ENCODE assay signal across 22 mouse cellular contexts in genomic region chr12:71847617-71848016, GRCm38 (mm10).
"Had no signal": no experiment of that assay in that cellular context is flagged by ENCODE, and none has a peak within 500 bp of the region (broad histone marks: within the 10 kb centered on the region; RNA-seq: fewer than 3 reads in every experiment).

No protein-coding gene starts in this region.

- H3K9ac ChIP-seq: limb, embryonic 13.5 days; liver, embryonic 12.5 days; liver, embryonic 15.5 days; lung, embryonic 15.5 days; midbrain, embryonic 13.5 days; neural tube, embryonic 13.5 days; stomach, embryonic 15.5 days had no signal

- H3K4me2 ChIP-seq: limb, embryonic 13.5 days; liver, embryonic 12.5 days; liver, embryonic 15.5 days; lung, embryonic 15.5 days; midbrain, embryonic 13.5 days; neural tube, embryonic 13.5 days; stomach, embryonic 15.5 days had no signal

- H3K27ac ChIP-seq: kidney, postnatal 0 days; limb, embryonic 10.5 days; limb, embryonic 13.5 days; liver, embryonic 12.5 days; liver, embryonic 15.5 days; lung, embryonic 15.5 days; midbrain, embryonic 10.5 days; midbrain, embryonic 13.5 days; neural tube, embryonic 13.5 days; stomach, embryonic 15.5 days had no signal

- H3K4me3 ChIP-seq: limb, embryonic 10.5 days; limb, embryonic 13.5 days; liver, embryonic 12.5 days; liver, embryonic 15.5 days; lung, embryonic 15.5 days; midbrain, embryonic 10.5 days; midbrain, embryonic 13.5 days; myocyte; neural tube, embryonic 13.5 days; stomach, embryonic 15.5 days had no signal

- ATAC-seq: liver, embryonic 12.5 days; midbrain, embryonic 13.5 days; midbrain, embryonic 16.5 days had no signal

- H3K36me3 ChIP-seq: limb, embryonic 10.5 days; limb, embryonic 13.5 days; lung, embryonic 15.5 days; midbrain, embryonic 10.5 days; midbrain, embryonic 13.5 days; neural tube, embryonic 13.5 days; stomach, embryonic 15.5 days had no signal

- DNase-seq: kidney, postnatal 25 days; liver; lung, adult 18-20 months; lung, postnatal 10 days; lung, postnatal 36 days; retina, postnatal 1 day; right cerebral cortex, postnatal 25 days; spleen, adult 18-20 months; thymus, postnatal 25 days had no signal

- H3K9me3 ChIP-seq: limb, embryonic 10.5 days; limb, embryonic 13.5 days; liver, embryonic 12.5 days; liver, embryonic 15.5 days; lung, embryonic 15.5 days; megakaryocyte, embryonic 14.5 days; midbrain, embryonic 10.5 days; midbrain, embryonic 13.5 days; neural tube, embryonic 13.5 days; stomach, embryonic 15.5 days had no signal

- H3K27me3 ChIP-seq: limb, embryonic 13.5 days; liver, embryonic 12.5 days; liver, embryonic 15.5 days; lung, embryonic 15.5 days; megakaryocyte, embryonic 14.5 days; midbrain, embryonic 13.5 days; neural tube, embryonic 13.5 days; stomach, embryonic 15.5 days had no signal
